9 mouse cellular contexts compared by ENCODE assay signal in genomic region chr12:105757816-105758497, GRCm38 (mm10). TPM values are rescaled to one million over a fixed set of nuclear protein-coding genes. Genes with fewer than 3 reads are reported as not detected.
DNase-seq lines count a peak whose midpoint lies in the region; ATAC-seq lines count a peak whose summit lies in the region.
"Had no signal": no experiment of that assay in that cellular context is flagged by ENCODE, and none has a peak within 500 bp of the region (broad histone marks: within the 10 kb centered on the region; RNA-seq: fewer than 3 reads in every experiment).

No protein-coding gene starts in this region.

- peaks cover 3% of the 10 kb centered on the region; the same call in 1 of the 2 replicates for H3K9me3 ChIP-seq in hindbrain, embryonic 10.5 days
- H3K9me3 ChIP-seq in hindbrain, embryonic 14.5 days (ENCODE audit: control insufficient read depth, low read length): no peaks in the 10 kb centered on the region
- no peaks in the 10 kb centered on the region for H3K9me3 ChIP-seq in kidney, embryonic 14.5 days (ENCODE audit: control insufficient read depth, low read length)

- H3K9ac ChIP-seq in hindbrain, embryonic 14.5 days: no peak overlapping the region
- H3K9ac ChIP-seq in kidney, embryonic 14.5 days (ENCODE audit: low read depth, low read length): no peak overlapping the region

- H3K4me2 ChIP-seq in hindbrain, embryonic 14.5 days (replicated peaks): no peak overlapping the region
- no peak overlapping the region for H3K4me2 ChIP-seq in kidney, embryonic 14.5 days (replicated peaks; ENCODE audit: low read depth, low read length)

- H3K27me3 ChIP-seq in hindbrain, embryonic 10.5 days (ENCODE audit: insufficient read depth, poor library complexity, severe bottlenecking): no peaks in the 10 kb centered on the region
- no peaks in the 10 kb centered on the region for H3K27me3 ChIP-seq in hindbrain, embryonic 14.5 days (ENCODE audit: control insufficient read depth, insufficient read depth, low read length)
- H3K27me3 ChIP-seq in kidney, embryonic 14.5 days (ENCODE audit: control insufficient read depth, insufficient read depth, low read length): no peaks in the 10 kb centered on the region

- DNase-seq in hindbrain, embryonic 10.5 days (ENCODE audit: low spot score): peak; percentile 57
- no peak for DNase-seq in hindbrain, embryonic 14.5 days (ENCODE audit: low spot score)
- DNase-seq in c-Kit-positive CD71-positive TER-119-negative erythroid progenitor cells, embryonic 14.5 days (ENCODE audit: low read depth): peak; percentile 55
- DNase-seq in mesoderm, embryonic 11.5 days (ENCODE audit: low read depth, low spot score): peak; percentile 27
- DNase-seq in right cerebral cortex, postnatal 10 days (ENCODE audit: low spot score in 2 of 2): no peak
- no peak for DNase-seq in adrenal gland, postnatal 10 days
- no peak for DNase-seq in cerebellum, adult 11-12 months
- DNase-seq: left cerebral cortex, postnatal 4 days had no signal

- peaks cover 18% of the 10 kb centered on the region for H3K4me1 ChIP-seq in hindbrain, embryonic 10.5 days (replicated peaks)
- H3K4me1 ChIP-seq in hindbrain, embryonic 14.5 days (replicated peaks; ENCODE audit: control insufficient read depth, insufficient read depth, low read length): no peaks in the 10 kb centered on the region
- no peaks in the 10 kb centered on the region for H3K4me1 ChIP-seq in kidney, embryonic 14.5 days (ENCODE audit: control insufficient read depth, insufficient read depth, low read length)

- no peaks in the 10 kb centered on the region for H3K36me3 ChIP-seq in hindbrain, embryonic 10.5 days
- no peaks in the 10 kb centered on the region for H3K36me3 ChIP-seq in hindbrain, embryonic 14.5 days (replicated peaks; ENCODE audit: control insufficient read depth, insufficient read depth)
- no peaks in the 10 kb centered on the region for H3K36me3 ChIP-seq in kidney, embryonic 14.5 days (ENCODE audit: control insufficient read depth, insufficient read depth, low read length)

- peak overlapping the region; percentile 76; the same call in 1 of the 2 replicates for H3K27ac ChIP-seq in hindbrain, embryonic 10.5 days
- H3K27ac ChIP-seq in hindbrain, embryonic 14.5 days: no peak overlapping the region
- no peak overlapping the region for H3K27ac ChIP-seq in kidney, embryonic 14.5 days (ENCODE audit: low read depth, low read length)

- no peak for ATAC-seq in hindbrain, embryonic 14.5 days (ENCODE audit: low FRiP score)
- ATAC-seq in kidney, embryonic 14.5 days (ENCODE audit: low FRiP score, low TSS enrichment): peak; percentile 68; the same call in 1 of the 2 replicates

- 34% methylated on average over 15 of the region's 15 CpGs for WGBS in hindbrain, embryonic 10.5 days
- WGBS in hindbrain, embryonic 14.5 days: 39% methylated on average over 15 of the region's 15 CpGs
- 47% methylated on average over 15 of the region's 15 CpGs for WGBS in kidney, embryonic 14.5 days

- H3K4me3 ChIP-seq in hindbrain, embryonic 10.5 days: no peak overlapping the region
- H3K4me3 ChIP-seq in hindbrain, embryonic 14.5 days (replicated peaks; ENCODE audit: low read length): no peak overlapping the region
- H3K4me3 ChIP-seq in kidney, embryonic 14.5 days (ENCODE audit: low read length): no peak overlapping the region

RNA-seq across cellular contexts. Expression of gene Papola, which starts 26.5 kb away (rescaled TPM):
- polyA plus RNA-seq in hindbrain, embryonic 10.5 days (2016; fragmentation: Nextera tagmentation; extraction: Ambion mirVana): 268 and 286 TPM in 2 replicates
- 129 and 140 TPM in 2 replicates for polyA plus RNA-seq in hindbrain, embryonic 14.5 days (2014; fragmentation: Nextera tagmentation; extraction: Ambion mirVana)
- 181 and 197 TPM in 2 replicates for polyA plus RNA-seq in kidney, embryonic 14.5 days (2014; fragmentation: Nextera tagmentation; extraction: Ambion mirVana)
- total RNA-seq in adrenal gland, postnatal 10 days (2021): 100 to 1,000 TPM; 165 to 177 TPM

RNA-seq across cellular contexts. Expression of gene Ak7, which starts 52.2 kb away (rescaled TPM):
- 1.1 and 2.1 TPM in 2 replicates for polyA plus RNA-seq in hindbrain, embryonic 10.5 days (2016; fragmentation: Nextera tagmentation; extraction: Ambion mirVana)
- polyA plus RNA-seq in hindbrain, embryonic 14.5 days (2014; fragmentation: Nextera tagmentation; extraction: Ambion mirVana): 1.2 and 1.9 TPM in 2 replicates
- polyA plus RNA-seq in kidney, embryonic 14.5 days (2014; fragmentation: Nextera tagmentation; extraction: Ambion mirVana): 0.11 TPM in 1 of 2 replicates, not detected in the other
- under 1 TPM; 0.12 to 0.18 TPM for total RNA-seq in adrenal gland, postnatal 10 days (2021)

Comparison
In these comparisons a context has a peak if more than half of its experiments do, and no peak if none do; other contexts are left out.
1. DNase-seq: peak in hindbrain, embryonic 10.5 days (single experiment), c-Kit-positive CD71-positive TER-119-negative erythroid progenitor cells, embryonic 14.5 days (single experiment) and mesoderm, embryonic 11.5 days (single experiment); none in hindbrain, embryonic 14.5 days (single experiment), right cerebral cortex, postnatal 10 days (0 of 2), adrenal gland, postnatal 10 days (single experiment) and cerebellum, adult 11-12 months (single experiment).